Mouse (Mus musculus): ENCODE data around the gene Galnt18.

Gene Galnt18

DNA sequence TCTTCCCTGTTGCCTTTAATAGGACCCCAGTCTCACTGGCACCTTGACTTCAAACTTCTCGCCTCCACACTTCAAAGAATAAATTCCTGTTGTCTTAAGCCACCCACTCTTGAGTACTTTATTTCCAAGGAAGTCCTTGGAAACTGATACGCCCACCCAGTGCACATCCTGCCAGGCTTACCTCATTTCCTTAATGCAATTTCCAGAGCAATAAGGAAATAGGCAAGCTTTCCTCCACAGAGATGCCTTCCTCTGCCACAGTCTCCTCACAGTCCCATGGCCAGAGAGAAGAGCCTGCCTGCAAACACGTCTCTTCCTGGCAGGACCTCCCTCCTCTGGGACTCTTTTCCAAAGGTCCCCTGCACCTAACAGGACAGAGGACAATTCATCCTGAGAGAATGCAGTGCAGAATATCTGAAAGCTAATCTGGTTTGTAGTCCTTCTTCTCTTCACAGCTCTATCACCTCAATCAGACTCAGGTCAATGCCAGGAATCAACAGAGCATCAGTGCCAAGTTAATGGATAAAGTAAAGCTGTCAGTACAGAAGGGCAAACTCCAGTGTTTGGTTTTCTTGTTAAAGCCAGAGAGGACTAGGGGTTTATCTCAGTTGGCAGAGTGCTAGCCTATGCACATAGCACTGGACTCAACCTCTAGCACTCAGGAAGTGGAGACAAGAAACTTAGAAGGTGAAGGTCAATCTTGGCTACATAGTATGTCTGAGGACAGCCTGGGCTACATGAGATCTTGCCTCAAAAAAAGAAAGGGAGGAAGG lies 65.8 kb downstream of the Galnt18 start:
- DNase-seq = no peak

DNA sequence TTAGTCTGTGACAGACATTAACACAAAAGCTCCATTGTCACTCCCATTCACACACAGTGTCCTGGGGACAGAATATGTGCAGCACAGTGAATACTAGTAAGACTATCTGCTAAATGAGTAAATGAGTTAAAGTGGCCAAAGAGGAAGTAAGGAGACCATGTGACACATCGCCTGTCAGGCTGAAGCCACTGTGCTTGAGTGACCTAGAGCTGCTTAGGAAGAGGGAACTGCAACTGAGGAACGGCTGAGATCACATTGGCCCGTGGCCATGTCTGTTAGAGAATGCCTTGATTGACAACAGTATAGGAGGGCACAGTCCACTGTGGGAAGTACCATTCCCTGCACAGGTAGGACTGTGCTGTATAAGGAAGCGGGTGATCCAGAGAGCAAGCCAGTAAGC lies 67.0 kb downstream of the Galnt18 start:
- DNase-seq = no peak

DNA sequence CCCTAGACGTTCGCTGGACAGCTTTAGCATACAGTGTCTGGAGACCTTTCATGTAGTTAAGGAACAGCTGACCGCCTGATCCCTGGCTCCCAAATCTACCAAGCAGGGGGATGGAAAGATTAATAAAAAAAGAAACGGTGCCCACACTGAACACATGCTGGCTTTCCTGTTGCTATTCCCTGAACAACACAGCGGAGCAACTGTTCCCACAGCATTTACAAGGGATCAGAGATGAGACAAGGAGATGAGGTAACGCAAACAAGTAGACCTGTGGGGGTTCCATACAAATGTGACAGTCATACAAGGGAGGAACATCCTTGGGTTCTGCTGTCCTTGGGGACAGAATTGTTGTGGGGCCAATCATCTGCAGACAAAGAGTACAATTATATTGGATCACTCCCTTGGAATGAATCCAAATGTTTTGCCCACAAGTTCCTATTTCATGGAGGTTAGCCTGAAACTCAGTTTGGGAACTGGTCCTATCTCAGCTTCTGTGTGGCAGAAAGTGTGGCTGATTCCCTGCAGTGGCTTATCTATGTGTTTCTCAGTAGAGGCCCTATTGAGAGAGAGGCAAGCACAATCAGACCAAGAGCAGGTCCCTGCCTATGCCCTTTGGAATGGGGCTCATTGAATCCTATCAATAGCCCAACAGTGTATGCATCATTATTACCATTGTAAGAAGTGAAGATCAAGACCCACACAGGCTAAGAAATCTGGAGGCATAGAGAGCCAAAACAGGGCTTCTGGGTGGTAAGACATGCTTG lies 68.5 kb downstream of the Galnt18 start:
- peak; percentile 12 for DNase-seq

DNA sequence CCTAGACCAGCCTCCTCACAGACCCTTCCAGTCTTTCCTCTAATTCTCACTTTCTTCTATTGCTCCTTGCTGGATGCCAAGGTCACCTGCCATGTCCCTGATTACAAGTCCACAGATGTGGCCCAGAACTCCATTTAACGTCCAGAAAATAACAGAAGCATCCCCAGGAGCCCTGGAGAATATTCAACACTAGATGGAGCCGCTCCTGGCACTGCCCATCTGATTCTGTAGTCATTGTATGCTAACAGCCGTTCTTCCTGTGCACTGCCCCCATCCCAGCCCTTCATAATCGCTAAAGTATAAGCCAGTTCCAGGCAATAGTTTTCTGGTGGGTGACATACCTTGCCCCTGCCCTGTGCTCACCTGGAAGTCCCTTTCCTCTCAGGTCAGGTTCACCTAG lies 69.5 kb downstream of the Galnt18 start:
- DNase-seq = no peak

DNA sequence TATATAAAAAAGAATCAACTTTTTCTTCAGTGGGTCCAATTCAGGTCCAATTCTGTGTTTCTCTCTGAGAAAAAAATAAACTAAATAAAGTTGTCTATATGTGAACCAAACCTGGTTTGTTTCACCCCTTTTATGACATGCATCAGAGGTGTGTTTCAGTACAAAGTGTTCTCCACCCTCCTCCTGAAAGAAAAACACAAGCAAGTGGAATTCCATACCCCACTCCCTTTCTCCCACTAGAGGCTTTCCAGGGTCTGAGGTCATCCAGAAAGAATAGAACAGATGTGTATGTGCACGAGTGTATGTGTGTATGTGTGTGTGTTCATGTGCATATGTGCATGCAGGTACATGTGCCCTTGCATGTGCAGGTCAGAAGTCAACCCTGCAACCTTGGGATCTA lies 71.2 kb downstream of the Galnt18 start:
- no peak for DNase-seq

DNA sequence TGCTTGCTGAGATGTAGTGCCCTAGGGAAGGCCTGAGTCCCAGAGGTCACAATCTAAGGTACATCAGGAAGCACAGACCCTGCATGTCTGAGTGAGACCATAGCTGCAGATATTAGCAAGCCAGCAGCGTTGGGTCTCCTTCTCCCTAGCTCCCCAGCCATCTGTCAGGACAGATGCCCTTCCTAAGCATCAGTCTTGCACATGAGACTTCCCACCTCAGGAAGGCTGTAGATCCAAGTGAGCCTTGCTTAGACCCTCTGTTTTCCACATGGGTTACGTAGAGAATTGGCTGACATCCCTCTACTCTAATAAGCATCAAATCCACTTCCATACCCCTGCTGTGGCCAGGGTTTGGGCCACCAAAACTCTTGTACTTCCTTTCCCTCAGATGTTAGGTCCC lies 76.8 kb downstream of the Galnt18 start:
- no peak for DNase-seq

DNA sequence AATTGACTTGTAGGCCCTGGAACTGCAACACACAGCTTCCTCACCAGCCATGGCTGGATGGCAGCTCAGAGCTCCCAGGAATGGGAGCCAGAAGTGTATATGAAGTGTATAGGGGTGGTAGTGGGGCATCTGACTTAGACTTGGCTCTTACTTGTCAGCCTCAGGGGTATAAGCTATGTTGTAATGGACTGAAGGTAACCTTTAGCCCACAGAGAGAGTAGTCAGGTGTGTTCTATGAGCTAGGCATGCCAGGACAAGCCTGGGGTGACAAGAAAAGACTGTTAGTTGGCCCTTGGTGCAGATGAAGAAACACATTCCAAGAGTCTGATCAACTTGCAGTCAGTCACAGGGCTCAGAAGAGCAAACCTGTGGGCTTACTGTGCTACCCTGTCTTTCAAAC lies 78.0 kb downstream of the Galnt18 start:
- no peak for DNase-seq

DNA sequence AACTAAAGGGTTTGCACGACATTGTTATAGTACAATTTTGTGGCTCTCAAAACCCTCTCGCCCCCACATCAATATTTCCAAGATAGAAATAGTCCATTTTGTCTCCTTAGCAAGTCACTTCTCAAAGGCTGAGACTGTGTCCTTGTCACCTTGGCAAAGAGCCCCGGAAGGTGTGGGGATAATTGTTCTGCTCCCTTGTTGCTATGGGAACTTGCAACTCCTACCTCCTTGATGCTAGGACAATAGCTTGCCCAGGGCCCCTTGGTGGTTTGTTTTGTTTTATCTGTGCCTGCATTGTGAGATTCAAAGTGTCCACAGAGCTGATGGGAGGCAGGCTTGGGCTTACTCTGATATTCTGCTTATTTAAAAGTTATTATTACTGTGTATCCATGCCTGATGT lies 80.3 kb downstream of the Galnt18 start:
- no peak for DNase-seq

DNA sequence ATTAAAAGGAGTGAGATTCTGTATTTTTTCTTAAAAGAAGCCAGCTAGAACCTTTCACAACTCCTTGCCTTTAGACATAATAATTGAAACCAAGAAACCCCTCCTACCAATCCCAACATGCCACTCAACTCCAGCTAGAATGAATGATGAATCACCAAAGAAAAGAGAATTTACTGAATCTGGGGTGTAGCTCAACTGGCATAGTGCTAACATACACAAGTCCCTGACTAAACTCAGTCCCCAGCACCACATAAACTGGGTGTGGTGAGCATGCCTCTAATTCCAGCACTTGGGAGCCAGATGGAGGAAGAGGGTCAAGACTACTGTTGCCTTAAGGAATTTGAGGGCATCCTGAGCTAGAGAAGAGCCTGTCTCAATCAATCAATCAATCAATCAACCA lies 83.6 kb downstream of the Galnt18 start:
- DNase-seq = no peak

DNA sequence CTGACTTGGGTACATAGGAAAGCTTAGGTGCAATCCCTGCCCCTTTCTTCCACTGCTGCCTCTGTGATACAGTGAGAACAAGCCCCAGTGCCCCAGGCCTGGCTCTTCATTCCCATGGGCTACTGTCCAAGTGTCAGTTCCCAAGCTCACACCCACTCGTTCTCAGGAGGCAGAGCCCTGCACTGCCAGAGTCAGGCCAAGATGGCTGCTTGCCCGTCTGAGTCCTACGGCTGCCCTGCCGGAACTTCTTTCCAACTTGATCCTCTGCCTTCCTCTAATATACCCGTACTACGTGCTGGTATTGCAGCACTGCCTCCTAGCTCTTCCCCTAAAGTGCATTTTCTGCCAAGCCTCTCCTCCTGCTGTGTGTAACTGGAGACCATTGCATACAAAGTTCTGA lies 85.5 kb downstream of the Galnt18 start:
- no peak for DNase-seq

DNA sequence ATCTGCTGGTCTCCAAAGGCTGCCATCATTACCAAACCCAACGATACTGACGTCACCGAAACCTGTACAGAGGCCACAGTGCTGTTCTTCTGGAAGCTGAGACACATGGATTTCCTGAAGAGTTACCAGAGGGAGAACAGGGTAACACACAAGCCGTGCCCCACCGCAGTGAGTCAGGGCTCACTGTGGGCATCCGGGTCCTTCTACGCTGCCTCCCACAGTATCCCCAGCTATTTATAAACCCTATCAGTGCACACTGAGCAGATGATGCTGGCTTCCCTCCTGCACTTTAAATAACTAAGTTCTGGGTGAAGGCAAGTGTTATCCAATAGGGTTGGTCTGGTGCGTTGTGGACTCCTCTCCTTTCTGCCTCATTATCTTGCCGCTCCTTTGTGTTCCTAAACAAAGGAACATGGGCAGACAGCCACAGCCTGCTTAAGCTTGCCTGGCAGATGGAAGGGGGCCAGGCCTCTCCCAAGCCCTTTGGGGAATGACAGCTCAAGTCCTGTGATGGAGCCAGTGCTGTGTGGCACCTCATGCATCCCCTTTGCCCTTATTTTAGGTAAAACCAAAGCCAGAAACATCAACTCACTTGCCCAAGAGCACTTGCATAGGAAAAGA lies 87.0 kb downstream of the Galnt18 start:
- no peak for DNase-seq

DNA sequence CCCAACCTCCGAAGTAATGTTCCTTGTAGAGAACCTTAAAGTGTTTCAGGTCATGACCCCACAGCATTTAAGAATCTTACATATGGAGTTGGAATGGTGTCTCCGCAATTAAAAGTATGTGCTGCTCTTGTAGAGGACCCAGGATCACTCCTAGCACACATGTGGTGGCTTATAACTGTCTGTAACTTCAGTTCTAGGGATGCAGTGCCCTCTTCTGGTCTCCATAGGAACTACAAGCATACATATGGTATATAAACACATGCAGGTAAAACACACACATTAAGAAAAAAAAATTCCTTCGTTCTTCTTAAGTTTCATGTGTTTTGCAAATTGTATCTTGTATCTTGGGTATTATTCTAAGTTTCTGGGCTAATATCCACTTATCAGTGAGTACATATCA lies 99.7 kb downstream of the Galnt18 start:
- DNase-seq = no peak

DNA sequence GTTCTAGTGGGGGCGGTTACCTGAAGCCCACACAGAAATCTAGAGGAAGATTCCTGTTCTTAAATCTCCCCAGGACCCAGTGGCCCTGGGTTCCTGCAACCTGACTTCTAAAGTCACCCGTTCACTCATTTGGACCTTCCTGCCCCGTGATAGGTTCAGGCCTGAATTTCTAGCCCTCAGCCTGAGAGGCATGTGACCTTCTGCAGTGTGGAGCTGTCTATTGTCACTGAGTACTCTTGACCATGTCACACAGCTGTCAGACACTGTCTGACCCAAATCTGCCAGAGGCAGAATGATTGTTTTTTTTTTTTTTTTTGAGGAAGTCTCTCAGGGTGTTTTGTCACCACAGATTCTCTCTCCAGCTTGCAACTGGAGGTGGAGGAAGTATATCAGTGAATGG lies 103.3 kb downstream of the Galnt18 start:
- DNase-seq = no peak

DNA sequence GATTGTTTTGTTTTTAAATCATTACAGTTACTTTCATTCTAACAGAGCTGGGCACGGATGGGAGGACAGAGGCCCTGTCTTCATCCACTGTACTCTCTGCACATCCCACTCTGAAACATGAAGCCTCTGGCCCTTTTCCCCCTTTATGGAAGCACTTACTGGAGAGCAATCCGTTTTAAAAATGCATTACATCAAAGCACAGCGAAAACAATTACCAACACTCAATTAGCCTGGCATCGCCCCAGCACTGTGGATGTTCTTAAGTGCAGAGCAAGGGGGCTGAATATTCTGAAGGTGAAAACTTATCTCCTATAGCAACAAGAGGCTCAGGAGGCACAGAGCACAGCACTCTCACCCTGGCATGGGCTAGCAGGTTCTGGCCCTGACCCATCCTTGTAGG lies 107.3 kb downstream of the Galnt18 start:
- no peak for DNase-seq

DNA sequence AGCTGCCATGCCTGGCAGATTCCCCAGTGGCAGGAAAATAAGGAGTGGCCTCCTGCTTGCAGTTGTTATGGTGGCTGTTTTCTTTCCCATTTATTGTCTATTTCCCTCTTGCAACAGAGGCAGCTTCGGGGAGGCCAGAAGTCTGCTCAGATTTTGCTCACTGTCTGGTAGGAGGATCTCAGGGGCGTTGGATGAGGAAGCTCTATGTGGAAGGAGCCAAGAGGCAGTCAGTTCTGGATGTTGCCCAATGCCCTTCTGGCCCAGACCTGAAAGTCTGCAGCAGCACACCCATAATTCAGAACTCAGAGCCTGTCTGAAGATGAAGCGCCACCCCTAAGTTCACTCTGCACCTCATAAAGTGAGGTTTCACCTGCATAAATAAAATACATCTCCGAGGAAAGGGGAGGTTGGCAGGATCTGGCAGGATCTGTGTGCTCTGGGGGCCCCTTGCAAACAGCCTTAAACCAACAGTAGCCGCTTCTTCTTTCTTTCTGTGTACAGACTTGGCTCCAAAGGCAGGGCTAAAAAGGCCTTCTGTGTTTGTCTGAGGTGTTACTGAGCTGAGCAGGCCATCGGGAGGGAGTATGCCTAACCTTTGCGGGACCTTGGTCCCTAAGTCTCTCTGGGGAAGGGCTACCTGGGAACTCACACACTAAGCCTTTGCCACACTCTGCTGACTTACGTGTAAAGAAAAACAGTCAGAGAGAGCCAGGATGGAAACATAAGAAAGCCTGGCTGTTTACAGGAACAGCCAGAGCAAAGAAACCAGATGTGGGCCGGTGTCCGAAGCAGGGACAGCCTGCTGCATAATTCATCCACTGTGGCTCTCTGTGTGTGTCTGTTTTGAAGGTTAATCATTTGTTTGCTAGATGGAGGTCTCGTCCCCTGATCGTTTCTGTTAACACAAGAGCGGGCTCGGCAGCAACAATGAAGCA lies 116.4 kb downstream of the Galnt18 start:
- no peak for DNase-seq

DNA sequence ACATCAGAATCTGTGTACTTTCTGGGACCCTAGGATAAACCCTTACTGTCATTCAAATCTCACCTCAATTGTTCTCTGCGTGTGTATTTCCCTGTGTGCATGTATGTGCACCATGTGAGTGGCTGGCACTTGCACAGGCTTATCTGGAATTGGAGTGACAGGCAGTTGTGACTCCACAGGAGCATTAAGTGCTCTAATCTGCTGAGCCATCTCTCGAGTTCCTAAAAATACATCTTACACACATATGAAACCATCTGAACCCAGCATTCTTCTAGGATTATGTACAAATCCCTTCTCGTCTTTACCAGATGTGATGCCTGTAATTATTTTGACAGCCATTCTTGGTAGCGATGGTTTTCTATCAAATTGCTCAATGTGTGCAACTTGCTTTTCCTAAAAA lies 121.2 kb downstream of the Galnt18 start:
- DNase-seq = no peak

DNA sequence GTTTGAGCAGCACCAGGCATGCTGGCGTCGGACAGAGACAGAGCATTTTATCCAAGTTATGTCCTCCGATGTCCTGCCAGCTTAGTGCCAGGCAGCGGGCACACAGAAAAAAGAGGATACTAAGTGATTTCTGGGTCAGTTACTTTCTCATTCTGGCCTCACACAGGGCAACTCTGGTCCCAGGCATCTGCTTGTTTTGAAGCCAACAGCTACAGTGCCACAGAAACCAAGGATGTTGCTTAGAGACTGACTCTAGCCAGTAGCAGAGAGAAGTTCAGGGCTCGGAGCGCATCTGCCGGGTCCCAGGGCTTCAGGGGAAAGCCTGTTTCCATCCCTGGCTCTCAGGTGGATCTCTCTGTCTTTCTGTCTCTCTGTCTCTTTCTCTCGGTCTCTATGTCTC lies 124.8 kb downstream of the Galnt18 start:
- DNase-seq = no peak

DNA sequence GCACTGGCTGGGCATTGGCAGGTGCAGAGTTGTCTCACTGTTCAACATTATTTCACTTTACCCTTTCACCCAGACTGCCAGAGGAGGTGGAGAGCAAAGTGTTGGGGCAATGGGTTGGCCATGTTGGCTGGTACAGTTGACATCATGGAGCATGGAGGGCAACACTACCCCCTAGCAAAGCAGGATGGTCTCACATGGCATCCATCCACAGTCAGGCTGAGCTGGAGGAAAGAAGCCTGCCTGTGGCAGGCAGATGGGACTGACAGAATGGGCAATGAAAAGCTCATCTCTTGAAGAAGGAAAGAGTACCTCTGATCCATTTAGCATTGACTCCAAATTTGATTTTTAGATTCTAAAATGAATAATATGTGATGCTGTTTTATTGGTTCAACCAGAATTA lies 125.3 kb downstream of the Galnt18 start:
- no peak for DNase-seq

DNA sequence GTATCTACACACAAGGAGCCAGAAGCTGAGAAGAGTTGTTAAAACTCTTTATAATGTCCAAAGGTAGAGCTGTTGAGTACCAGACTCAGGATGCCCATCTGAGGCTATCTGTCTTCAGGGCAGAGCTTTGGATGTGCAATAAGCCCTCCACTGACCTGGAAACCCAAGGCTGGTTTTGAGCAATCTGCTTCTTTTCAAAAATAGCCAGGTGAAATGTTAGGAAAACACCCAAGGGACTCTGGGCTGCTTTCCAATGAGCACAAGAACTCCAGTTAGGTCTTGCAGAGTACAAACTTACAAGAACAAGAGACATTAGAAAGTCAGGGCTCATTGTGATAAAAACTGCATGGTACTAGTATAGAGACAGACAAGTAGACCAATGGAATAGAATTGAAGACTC lies 135.4 kb downstream of the Galnt18 start:
- DNase-seq = no peak

DNA sequence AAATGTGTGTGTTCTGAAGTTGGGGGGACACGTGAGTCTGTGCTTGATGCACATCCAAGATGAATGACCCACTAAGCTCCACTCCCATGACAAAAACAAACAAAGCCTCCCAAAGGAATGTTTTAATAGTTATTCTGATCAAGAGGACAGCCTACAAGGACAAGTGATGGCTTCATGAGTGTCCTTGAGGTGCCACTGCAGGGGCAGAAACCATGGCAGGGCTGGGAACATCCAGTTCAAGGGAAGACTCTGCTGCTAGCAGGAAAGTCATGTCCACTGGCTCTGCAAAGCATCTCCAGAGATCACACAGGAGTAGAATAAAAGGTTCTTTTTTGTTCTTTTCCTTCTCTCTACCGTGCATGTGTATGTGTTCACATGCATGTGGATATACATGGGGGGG lies 140.9 kb downstream of the Galnt18 start:
- DNase-seq = no peak

DNA sequence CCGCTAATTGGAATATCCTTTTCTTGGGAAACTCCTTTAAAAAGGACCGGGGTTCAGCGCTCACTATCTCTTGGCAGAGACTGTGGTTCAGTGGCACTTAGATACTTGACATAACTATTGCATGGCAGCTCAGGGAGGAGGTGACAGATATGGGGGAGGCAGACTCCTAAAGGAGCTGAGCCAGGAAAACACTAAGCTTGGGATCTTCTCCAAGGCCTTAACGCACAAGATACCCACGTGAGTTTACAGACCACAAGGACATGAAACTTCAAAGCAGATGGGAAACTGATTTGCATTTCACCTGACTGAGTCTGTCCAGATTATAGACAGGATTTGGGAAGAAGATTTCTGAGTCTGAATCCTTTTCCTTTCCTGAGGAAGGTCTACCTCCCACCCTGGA lies 141.3 kb downstream of the Galnt18 start:
- DNase-seq = no peak

DNA sequence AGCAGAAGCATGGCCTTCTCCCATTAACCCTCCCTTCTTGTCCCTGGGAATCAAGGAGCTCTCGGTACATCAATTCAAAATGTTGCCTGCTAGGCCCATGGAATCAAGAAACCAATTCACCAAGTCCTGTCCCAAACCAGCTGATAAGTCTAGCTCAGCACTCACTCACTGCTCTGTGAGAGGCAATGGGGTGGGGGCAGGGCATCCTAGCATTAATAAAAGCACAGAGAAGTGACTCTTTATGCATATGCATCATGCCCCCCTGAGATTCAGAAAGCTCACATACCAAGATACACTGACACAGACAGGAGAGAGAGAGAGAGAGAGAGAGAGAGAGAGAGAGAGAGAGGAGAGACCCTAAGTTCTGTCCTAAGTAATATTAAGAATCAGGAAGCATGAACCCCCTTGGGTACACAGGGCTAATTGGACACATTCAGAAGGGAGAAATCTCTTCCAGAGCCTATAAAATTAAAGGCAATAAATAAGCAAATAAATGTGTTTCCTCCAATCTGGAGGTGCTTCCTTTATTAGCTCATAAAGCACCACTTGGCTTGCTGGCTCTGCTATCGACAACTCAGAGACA lies 141.8 kb downstream of the Galnt18 start:
- DNase-seq = no peak

DNA sequence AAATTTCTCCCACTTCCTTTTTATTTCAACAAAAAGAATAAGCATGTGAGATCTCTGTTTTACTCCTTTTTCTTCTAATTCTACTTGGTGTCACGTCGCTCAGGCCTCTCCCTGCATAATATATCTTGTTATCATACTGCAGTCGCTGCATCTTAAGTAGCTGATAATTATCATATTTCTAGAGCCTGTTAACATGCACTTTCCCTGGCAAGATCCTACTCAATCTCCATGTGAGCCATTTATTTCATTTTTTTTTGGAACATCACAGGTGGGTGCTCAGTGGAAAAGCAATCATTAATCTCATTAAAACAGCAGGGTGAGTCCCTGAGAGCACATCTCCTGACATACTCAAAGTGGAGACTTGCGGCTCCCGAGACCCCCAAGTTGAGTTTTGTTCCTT lies 143.3 kb downstream of the Galnt18 start:
- no peak for DNase-seq

Data from liver (tissue).